Mouse (Mus musculus) ES-E14 (cell line): ENCODE results near the gene Rptor. TPM values are rescaled to one million over a fixed set of nuclear protein-coding genes. Genes with fewer than 3 reads are reported as not detected.

Experiments used
- DNase-seq: peaks from one replicate; pipeline ENCODE4 v3.0.0-alpha.2; 2013; ENCODE audit warnings: low read depth, low spot score
- H3K27ac ChIP-seq: 2 replicates; pipeline ENCODE4 v1.5.1; 2012; ENCODE audit warnings: low read depth, mild to moderate bottlenecking, low read length, moderate library complexity, mixed read lengths; ENCODE audit not compliant: poor library complexity, insufficient read depth, severe bottlenecking
- H3K36me3 ChIP-seq: 2 replicates; pipeline ENCODE4 v1.6.1; 2012; ENCODE audit warnings: mild to moderate bottlenecking, low read length, moderate library complexity, mixed read lengths; ENCODE audit not compliant: control insufficient read depth, poor library complexity, insufficient read depth, severe bottlenecking
- H3K4me1 ChIP-seq, 2 experiments: fragments of 150-350 bp in 1 of 2; sonication (generic) in 1 of 2; 2 replicates each; pipeline ENCODE4 v1.6.1; 2012; ENCODE audit warnings: low read length in 2 of 2, mild to moderate bottlenecking in 1 of 2, mixed read lengths in 1 of 2; ENCODE audit not compliant: control insufficient read depth in 2 of 2, insufficient read depth in 2 of 2, poor library complexity in 1 of 2
- H3K4me3 ChIP-seq, 2 experiments: fragments of 150-350 bp in 1 of 2; sonication (generic) in 1 of 2; 2 replicates each; pipeline ENCODE4 v1.5.1; 2012; ENCODE audit warnings: low read length in 2 of 2, low read depth in 1 of 2, mild to moderate bottlenecking in 1 of 2, mixed read lengths in 1 of 2; ENCODE audit not compliant: insufficient read depth in 1 of 2, poor library complexity in 1 of 2, severe bottlenecking in 1 of 2
- H3K9ac ChIP-seq: 2 replicates; pipeline ENCODE4 v1.6.1; 2012; ENCODE audit warnings: low read depth, mild to moderate bottlenecking, low read length, mixed read lengths; ENCODE audit not compliant: poor library complexity, insufficient read depth, severe bottlenecking
- H3K9me3 ChIP-seq: fragments of 150-350 bp; sonication (generic); 2 replicates; pipeline ENCODE4 v1.6.1; 2012; ENCODE audit warnings: low read depth, mild to moderate bottlenecking, low read length; ENCODE audit not compliant: control insufficient read depth, insufficient read depth
- CHD2 ChIP-seq: IDR thresholded peaks from 2 replicates; pipeline ENCODE4 v1.6.1; 2014; ENCODE audit warnings: mild to moderate bottlenecking, low read depth, low read length, inconsistent platforms
- HCFC1 ChIP-seq: IDR thresholded peaks from 2 replicates; pipeline ENCODE4 v1.6.1; 2012; ENCODE audit warnings: low read length, inconsistent platforms, borderline replicate concordance; ENCODE audit not compliant: insufficient read depth
- MAFK ChIP-seq: IDR thresholded peaks from 2 replicates; pipeline ENCODE4 v1.6.1; 2014; ENCODE audit warnings: mild to moderate bottlenecking, low read depth, low read length, inconsistent platforms; ENCODE audit not compliant: insufficient read depth
- ZC3H11A ChIP-seq: IDR thresholded peaks from 2 replicates; pipeline ENCODE4 v1.6.1; 2012; ENCODE audit warnings: low read depth, mild to moderate bottlenecking, inconsistent platforms, low read length, borderline replicate concordance
- ZNF384 ChIP-seq: IDR thresholded peaks from 2 replicates; pipeline ENCODE4 v1.6.1; 2012; ENCODE audit warnings: low read depth, low read length, inconsistent platforms
- in situ Hi-C, 2 experiments: fragments of 600-800 bp; cut with MboI; formaldehyde crosslinking; loops; one replicate each; pipeline ENCODE4 v1.15.1; 2025; ENCODE audit warnings: low sequenced_read_pairs in 2 of 2, inconsistent platforms in 1 of 2; ENCODE audit not compliant: unreplicated experiment in 2 of 2
- total RNA-seq: library from RNA; depleted of rRNA; stranded (reverse); fragments of 300-350 nt; gene quantifications from 2 replicates; pipeline ENCODE4 v1.2.3, GENCODE M21; 2012; rRNA removed

The Rptor gene
- 59.7 and 61.6 TPM in 2 replicates for total RNA-seq

GRCm38 (mm10) chr11:119602763-119603526 is at the start of gene Rptor:
TSS of gene Rptor (plus strand) at chr11:119602905.
- peak; percentile 79 for TF ChIP-seq CHD2
- peak; percentile 48; the same call in 1 of the 2 replicates for TF ChIP-seq MAFK
- TF ChIP-seq ZC3H11A: no peak
- peak; percentile 88 for TF ChIP-seq HCFC1
- H3K9me3 ChIP-seq: no peaks in the 10 kb centered on the region
- H3K36me3 ChIP-seq: peaks cover 4% of the 10 kb centered on the region; the same call in 1 of the 2 replicates
- peaks cover 2% of the 10 kb centered on the region in 2 experiments; a peak in 1 of 4 replicates for H3K4me1 ChIP-seq
- in situ Hi-C loops: no loop called here
- peak; percentile 95 for DNase-seq
- H3K9ac ChIP-seq: peak within 1 kb of the TSS; percentile 96
- H3K4me3 ChIP-seq: peak within 1 kb of the TSS; percentile 89 to 92
- peak within 1 kb of the TSS; percentile 72 for H3K27ac ChIP-seq

GRCm38 (mm10) chr11:119554706-119555105 is 48.0 kb upstream of the Rptor start:
- no peak overlapping the region for H3K9ac ChIP-seq
- in situ Hi-C loops: no loop called here
- H3K9me3 ChIP-seq: no peaks in the 10 kb centered on the region
- no peak overlapping the region for H3K4me3 ChIP-seq
- no peak for TF ChIP-seq HCFC1
- no peak for TF ChIP-seq ZNF384
- no peak for TF ChIP-seq CHD2
- no peak for TF ChIP-seq MAFK
- TF ChIP-seq ZC3H11A: no peak
- no peaks in the 10 kb centered on the region for H3K36me3 ChIP-seq
- DNase-seq: no peak
- H3K4me1 ChIP-seq: peaks cover 0 to 16% of the 10 kb centered on the region in 2 experiments; a peak in 3 of 4 replicates
- no peak overlapping the region for H3K27ac ChIP-seq

- TF ChIP-seq HCFC1 (no peak), ZNF384 (no peak), MAFK (no peak), ZC3H11A (no peak), CHD2 (no peak)
- DNase-seq: no peak
- H3K4me3 ChIP-seq: no peak overlapping the region
- H3K36me3 ChIP-seq: no peaks in the 10 kb centered on the region
- in situ Hi-C loops: no loop called here
- no peaks in the 10 kb centered on the region for H3K9me3 ChIP-seq
- no peak overlapping the region for H3K27ac ChIP-seq
- peaks cover 3 to 20% of the 10 kb centered on the region in 2 experiments; a peak in 3 of 4 replicates for H3K4me1 ChIP-seq
- no peak overlapping the region for H3K9ac ChIP-seq
These were observed 47.5 kb upstream of the Rptor start for GRCm38 (mm10) chr11:119555170-119555569.

- in situ Hi-C loops: no loop called here
- no peak for TF ChIP-seq HCFC1
- TF ChIP-seq MAFK: no peak
- TF ChIP-seq ZC3H11A: no peak
- no peak for TF ChIP-seq CHD2
- TF ChIP-seq ZNF384: no peak
- no peak for DNase-seq
- Histone ChIP-seq H3K9ac (no peak overlapping the region), H3K4me1 (peaks cover 3 to 23% of the 10 kb centered on the region in 2 experiments; a peak in 3 of 4 replicates), H3K36me3 (no peaks in the 10 kb centered on the region), H3K9me3 (no peaks in the 10 kb centered on the region), H3K4me3 (no peak overlapping the region; a peak in 1 of 4 replicates), H3K27ac (no peak overlapping the region; the same call in 1 of the 2 replicates)
These were observed 44.5 kb upstream of the Rptor start for GRCm38 (mm10) chr11:119557940-119558869.
